Mouse (Mus musculus) layer of hippocampus, adult 11-12 months (tissue): ENCODE measurements around the gene Rpp21.

ENCODE experiments used
- DNase-seq: peaks from one replicate; pipeline ENCODE4 v3.0.0; 2022; ENCODE audit warnings: low spot score

The Rpp21 gene

DNA sequence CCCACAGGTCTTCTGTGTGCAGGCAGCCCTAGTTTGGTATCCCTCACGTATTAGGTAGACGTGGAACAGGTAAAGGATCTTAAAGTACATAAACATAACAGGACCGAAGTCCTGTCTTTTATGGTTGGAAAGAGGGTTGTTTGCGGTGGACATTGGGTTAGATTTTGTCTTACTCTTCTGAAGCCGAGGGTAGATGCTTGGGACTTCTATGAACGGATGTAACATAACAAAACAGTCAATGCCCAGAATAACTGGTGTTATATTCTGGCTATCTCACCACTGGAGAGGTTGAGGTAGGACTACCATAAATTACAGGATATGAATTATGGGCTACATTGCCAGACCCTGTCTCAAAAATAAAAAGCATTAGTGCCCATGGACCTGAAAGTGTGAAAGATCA lies at the start of gene Rpp21:
Rpp21 (minus strand) TSS at position 101 of the 400 bp plus-strand sequence.
- no peak for DNase-seq

DNA sequence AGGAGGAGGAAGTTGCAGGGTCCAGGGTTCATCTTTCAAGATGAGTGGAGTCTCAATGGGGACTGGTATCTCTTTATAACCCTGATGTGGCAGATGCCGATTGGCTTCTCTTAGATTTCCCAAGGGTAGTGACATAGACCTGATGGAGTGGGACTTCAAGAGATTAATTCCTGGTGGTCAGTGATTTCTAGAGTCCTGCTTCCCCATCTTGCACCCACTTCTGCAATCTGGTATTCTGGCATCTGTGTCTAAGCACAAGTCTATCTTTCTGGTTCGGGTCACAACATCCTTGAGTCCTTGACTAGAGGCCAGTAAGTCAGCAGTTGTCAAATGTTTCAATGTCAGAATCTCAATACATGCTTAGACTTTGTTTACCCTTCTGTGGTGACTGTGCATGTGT lies 28.5 kb upstream of the Rpp21 start, which contains the start of gene H2-M10.2:
H2-M10.2 (minus strand) TSS at position 101 of the 400 bp plus-strand sequence.
- no peak for DNase-seq

DNA sequence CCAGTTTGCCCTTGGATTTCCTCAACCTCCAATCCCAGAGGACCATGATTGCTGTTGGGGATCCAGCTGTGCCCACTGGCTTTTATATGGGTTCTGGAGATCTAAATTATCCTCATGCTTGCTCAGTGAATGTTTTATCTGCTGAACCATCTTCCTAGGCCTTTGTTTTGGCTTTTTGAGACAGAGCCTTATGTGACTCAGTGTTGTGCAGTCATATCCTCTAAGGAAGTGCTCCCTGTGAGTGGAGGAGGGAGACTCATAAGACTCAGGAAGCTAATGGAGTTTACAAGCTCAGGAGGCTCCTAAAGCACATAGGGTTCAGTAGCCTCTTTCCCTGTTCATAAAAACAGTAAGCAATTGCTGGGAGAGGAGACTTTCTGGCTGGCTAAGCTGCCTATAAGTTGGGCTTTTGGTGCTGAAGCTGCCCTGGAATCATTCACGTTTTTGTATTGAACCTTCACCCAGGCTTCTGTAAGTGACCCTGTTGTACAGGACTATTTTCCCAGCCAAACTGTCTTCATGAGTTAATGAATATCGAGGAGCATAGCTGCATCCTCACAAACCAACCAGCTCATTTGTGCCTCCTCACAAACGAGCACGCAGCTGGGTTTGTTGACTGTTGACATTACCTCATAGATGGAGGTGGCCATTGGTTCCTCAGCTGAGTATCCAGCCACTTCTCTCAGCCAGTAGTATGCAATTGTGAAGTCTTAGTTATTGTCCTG lies 23.8 kb upstream of the Rpp21 start:
- DNase-seq: no peak

DNA sequence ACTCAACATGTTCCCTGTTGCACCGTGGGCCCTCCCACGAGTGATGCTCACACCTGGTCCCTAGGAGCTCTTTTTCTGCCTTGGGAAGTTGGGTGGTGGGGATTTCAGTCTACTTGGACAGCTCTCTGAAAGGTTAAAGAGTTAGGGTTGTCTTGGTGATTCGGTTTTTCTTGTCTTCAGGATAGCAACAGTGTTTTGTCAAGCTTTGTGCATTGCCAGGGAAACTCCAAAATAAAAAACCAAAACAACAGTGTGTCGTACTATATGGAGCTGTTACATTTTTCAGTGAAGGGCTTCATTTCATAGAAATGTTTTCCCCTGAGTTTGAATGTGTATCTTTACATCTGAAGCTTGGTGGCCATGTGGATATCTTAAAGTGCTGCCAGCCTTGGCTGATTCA lies 16.9 kb upstream of the Rpp21 start:
- DNase-seq: no peak

DNA sequence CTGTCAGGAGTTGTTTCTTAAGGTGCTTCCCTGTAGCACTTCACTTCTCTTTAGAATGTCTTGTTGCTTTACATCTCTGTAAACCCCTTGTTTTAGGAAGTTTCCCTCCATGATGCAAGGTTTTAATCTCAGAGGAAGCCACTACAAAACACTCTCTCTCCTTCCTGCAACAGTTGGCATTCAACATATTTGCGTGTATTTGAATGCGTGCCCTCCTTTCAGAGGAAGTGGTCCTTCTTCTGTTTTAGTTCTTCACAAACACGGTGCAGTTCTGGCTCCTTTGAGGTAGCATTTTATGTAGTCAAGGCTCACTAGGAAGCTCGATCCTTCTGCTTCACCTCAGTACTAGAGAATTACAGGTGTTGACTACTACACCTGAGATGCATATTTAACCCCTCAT lies 15.9 kb upstream of the Rpp21 start:
- no peak for DNase-seq

DNA sequence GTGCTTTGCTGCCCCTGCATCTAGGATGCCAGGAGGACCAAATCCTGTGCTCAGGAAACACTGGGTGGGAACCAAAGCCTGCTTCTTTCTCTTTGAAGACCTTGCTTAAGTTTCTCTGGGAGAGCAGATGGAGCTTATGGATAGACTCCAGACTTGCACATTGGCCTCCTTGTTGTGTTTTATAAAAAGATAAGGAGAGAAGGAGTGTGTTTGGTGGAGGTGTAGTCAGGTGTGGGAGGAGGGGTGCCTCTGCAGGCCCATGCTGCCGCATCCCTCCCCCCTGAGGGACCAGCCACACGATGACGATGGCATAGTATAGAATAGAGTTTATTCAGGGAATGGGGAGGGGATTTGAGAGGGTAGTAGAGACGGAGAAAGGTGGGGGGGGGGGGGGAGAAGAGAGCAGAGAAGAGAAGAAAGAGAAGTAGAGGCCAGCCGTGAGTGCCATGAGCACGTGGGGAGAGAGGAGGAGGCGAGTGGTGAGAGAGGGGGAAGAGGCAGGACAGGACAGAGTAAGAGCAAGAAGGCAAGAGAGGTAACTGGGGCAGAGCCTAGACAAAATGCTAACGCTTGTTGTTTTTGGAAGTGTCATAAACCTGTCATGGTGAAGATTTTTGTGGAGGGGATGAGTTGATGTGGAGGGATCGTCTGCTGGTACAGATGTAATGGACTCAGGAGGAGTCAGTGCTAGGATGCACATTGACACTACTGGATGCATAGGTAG lies 14.9 kb upstream of the Rpp21 start:
- DNase-seq: no peak

DNA sequence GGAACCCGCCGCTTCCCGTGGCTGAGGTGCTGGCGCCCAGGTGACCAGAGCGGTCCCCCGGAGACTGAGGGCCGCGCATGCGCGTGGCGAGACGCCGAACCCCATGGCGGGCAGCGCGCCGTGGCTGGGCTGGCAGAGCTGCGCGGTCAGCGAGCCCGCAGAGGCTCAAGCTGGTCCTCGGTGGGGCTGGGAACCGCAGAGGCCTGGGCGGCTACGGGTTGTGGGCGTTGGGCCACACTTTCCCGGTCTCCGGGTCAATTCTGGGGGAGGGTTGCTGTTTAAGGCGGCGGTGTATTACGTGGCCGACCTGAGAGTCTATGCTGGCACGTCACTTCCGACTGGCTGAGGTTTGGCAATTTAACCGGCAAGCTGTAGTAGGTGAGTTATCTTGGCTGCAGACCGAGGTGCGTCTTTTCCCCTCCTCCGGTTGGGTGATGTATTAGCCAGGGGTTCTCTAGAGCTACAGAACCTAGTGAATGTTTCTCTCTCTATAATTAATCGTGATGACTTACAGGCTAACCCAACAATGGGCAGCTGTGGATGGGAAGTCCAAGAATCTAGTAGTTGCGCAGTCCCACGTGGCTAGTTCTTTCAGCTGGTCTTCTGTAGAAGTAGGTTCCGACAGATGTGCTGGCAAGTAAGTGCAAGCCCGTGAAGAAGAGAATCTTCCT lies 13.9 kb upstream of the Rpp21 start, which contains the start of gene Trim39:
Trim39 (minus strand) TSS at position 662 of the 671 bp plus-strand sequence.
- DNase-seq: peak; percentile 83

DNA sequence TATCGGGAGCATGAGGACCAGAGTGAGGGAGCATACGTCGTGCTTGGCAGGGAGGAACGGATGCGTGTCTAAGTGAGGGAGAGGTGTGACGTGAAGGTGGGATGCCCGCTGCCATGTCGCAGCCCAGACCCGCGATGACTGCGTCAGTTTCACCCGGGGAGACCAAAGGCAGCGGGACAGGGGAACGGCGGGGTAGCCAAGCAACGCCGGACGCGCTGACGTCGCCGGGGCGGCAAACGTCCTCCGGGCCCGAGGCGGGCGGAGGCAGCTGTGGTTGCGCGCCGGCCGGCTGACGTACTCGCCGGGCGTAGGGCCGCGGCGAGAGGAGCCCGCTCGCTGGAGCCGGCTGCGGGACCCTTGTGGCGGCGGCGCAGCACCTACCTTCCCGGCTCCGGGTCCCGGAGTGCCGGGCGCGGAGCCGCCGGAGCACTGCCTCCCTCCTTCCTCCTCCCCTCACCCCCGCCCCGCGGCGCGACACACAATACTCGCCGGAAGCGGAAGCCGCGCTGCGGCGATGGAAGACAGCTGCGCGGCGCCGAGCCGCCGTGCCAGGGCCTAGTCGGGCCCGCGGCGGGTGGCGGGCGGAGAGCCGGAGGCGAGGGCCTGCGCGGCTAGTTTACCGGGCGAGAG lies 13.2 kb upstream of the Rpp21 start:
- peak; percentile 89 for DNase-seq

DNA sequence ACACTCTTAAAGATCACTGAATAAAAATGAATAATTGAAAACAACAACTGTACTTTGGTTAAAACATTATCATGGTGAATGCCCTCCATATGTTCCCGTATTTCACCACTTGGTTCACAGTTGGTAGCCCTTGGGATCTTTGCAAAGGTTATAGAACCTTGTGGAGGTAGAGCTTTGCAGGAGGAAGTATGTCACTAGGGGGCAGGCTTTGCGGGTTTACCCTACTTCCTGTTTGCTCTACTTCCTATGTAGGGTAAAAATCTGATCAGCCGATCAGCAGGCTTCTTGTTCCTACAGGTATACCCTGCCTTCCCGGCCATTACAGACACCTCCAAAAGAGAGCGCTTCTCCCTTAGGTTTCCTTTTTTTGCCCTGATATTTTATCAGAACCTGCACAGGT lies 8.0 kb upstream of the Rpp21 start:
- DNase-seq: no peak

DNA sequence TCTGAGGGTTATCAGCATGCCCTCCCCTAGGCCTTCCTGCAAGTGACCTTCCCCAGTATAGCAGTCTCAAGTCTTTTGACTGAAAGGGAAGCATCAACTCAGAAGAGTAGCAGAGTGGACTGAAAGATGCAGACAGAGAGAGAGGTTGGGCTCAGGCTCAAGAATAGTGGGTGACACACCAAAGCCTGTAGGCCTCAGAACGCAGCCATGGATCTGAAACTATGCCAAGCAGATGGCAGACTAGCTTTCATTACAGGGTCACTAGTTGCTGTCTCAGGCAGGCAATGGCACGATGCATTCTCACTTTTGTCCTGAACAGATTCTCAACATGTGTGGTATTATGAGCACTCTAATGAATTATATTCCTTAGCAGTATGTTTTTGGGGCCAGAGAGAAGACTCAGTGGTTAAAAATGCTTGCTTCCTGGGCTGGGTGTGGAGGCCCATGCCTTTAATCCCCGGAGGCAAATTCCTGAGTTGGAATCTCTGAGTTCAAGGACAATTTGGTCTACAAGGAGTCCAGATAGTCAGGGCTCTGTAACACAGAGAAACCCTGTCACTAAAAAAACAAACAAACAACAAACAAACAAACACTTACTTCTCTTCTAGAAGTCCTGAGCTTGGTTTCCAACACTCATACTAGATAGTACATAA lies 6.5 kb upstream of the Rpp21 start:
- DNase-seq: no peak

DNA sequence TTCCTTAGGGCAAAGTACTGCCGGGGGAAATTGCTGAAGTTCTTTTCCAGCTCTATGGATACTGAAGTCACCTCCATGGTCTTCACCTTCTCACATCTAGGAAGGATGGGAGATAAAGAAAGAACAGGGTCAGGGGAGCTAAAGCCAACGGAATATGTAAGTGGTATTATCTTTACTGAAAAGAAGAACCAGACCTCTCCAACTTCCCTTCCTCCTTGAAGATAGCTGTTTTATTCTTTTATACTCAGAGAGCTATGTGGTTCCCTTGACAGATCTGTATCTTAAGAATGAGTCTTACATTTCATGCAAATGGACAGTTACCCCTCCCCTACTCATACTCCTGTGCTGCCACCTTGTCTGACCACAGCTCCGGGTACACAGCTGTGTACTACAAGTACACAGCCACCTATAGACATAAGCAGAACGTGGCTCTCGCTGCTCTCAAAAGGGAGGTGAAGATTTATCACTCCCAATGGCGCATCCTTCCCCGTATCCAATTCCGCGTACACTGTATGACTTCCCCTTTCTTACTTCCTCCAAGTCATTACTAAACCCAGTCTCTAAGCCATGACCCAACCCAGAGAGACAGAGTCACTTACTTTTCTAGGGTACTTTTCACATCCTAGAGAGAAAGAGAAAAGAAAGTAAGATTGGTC lies 3.8 kb upstream of the Rpp21 start:
- no peak for DNase-seq

DNA sequence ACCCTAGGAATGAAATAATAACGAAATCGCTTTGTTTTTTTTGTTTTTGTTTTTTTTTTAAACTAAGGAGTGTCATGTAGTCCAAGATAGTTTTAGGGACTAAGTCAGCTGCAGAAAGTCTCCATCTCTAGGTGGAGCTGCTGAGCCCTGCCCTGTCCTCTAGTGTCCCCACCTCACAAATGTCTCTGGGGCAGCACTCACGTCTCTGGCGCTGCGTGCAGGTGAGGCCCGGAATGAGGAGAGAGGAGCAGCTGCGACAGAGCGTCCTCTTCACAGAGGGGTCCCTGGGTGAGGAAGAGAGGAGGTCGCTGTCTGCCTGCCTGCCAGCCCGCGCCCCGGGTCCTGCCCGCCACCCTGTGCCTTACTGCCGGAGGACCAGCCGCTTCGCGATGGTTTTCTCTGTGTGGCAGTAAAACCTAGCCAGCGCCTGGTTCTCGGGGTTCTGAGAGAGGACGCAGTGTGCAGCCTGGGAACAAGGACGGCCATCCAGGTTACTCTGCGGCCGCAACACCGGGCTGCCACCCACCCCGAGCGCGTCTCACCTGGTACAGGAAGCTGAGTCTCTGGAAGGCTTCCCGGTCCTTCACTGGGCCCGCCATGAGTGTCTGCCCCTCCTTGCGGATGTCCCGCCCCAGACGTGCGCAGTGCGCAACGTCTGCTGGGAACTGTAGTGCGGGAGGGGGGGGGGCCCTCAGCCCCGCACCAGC lies 475 bp downstream of the Rpp21 start:
- peak; percentile 80 for DNase-seq

DNA sequence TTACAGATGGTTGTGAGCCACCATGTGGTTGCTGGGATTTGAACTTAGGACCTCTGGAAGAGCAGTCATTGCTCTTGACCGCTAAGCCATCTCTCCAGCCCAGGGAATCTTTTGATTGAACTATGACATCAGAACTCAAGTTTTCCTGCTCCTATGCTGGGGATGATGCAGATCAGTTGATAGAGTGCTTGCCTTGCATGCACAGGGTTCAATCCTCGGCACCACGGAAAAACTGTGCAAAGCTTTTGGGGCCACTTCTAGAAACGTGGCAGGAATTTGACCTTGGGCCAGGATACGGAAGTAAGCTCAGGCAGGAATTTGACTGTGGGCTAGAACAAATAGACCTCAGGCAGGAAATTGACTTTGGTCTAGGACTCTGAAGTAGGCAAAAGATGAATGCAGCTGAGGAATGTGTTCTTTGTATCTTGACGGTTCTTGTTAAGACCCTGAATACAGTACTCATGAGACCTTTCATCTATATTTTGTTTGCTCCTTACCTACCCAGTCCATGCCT lies 4.7 kb downstream of the Rpp21 start:
- DNase-seq: no peak

DNA sequence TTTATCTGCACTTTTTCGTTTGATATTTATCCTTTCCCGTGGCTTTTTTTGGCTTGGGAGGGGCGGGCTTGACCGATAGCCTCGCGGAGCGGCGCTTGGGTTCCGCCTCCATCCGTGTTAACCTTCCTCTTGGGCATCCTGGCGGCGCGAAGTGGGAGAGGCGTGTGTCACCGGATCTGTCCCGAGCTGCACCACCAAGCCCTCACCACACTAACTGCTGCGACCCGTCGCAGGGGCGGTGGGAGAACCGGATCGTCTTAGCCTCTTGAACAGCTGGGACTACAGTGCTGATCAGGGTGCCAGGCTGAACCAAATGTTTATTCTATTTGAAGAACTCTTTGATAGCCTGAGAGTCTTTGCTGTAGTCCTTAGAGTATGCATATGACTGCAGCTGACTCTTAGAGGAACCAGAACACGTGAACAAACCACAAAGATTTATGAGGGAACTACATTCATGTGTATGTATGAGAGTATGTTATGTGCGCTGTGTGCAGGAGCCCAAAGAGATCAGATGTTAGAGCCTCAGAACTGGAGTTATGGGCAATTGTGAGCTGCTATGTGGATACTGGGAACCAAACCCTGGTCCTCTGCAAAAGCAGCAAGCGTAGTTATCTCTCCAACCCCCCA lies 5.5 kb downstream of the Rpp21 start:
- no peak for DNase-seq

DNA sequence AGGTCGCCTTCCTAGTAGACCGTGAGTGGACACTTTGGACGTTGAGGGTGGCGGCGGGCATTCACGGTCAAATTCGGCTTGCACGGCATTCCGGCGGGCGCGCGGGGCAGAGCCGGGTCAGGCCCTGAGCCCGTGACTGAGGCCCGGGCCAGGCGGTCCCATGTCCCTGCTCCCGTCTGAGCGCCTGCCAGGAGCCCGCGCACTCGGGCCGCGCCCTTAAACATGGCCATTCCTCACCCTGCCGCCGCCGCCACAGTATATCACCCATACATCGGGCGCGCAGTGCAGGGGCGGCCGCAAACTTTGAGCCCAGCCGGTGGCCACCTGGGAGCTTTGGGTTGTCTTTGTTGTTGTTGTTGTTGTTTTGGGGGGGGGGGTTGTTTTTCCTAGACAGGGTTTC lies 9.0 kb downstream of the Rpp21 start:
- DNase-seq: no peak

DNA sequence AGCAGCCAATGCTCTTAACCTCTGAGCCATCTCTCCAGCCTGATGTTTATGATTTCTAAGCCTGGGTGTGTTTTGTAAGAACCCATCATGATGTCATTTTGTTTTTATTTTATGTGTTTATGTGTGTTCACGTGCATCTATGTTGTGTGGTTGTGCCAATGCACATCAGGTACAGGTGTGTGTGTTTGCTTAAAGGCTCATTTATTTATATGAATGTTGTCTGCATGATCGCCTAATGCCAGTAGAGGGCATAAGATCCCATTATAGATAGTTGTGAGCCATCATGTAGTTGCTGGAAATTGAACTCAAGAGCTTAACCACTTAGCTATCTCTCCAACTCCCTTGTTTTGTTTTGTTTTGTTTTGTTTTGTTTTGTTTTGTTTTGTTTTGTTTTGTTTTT lies 12.1 kb downstream of the Rpp21 start:
- no peak for DNase-seq

DNA sequence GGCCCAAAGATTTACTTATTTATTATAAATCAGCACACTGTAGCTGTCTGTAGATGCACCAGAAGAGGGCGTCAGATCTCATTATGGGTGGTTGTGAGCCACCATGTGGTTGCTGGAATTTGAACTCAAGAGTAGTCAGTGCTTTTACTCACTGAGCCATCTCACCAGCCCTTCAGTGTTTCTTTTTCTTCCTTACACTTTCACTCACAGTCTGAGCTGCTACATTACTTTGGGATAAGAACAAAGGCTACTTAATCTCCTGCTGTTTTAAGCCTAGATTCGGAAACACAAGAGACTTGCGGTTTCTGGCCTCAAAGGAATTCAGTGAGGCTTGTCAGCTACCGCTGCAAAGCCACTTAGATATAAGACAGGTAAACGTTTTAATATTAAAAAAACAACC lies 13.8 kb downstream of the Rpp21 start:
- no peak for DNase-seq

DNA sequence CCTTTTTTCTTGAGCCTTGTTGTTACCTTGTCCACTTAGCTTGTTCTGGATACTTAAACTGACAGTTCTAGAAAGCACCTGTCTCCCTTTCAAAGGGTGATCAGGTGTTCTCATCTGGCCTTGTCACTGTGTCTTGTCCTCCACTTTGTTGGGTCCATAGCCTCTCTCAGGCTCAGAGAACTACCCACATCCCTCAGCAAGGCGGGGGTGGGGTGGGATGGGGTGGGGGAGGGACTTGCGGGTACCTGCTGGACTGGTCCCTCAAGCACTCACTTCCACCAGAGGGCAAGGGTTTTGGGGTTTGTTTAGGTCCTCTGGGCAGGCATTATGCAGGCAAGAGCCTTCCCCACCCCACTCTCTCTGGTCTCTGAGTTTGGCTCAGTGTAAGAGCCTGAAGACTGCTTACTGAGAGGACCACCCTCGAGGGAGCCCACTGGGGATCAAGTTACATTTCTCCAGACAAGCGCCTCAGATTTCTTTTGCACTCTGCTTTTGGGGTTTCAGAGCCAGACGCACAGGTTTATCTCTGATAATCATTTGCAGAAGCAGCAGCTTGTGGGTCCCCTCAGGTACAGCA lies 17.1 kb downstream of the Rpp21 start:
- no peak for DNase-seq

DNA sequence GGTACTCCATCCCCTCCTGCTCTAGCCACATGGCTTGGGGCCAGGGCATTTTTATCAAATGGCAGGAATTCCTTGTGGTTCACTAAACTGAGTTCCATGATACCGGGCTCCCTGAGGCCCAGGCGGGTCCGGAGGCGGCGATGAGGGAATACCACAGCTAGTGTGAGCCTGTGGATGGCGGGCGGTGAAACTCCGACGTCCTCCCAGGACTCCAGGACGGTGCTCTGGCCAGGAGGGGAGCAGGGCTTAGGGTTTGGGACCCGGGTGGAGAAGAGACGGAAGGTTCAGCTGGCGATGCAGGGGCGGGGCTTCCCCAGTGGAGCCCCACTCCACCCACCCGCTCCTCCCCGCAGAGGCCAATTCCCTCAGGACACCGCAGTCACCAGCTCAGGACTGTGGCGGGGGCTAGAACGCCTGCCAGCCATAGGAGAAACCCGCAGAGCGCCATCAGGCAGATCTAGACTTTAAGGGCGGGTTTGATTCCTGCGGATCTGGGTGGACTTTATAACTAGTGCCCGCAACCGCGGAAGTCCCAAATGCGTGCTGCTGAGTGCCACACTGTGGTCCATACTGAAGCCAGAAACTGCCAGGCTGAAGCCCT lies 20.4 kb downstream of the Rpp21 start:
- no peak for DNase-seq
